Mouse (Mus musculus) lung, embryonic 14.5 days (tissue): ENCODE results near the gene Ahdc1. TPM values are rescaled to one million over a fixed set of nuclear protein-coding genes. Genes with fewer than 3 reads are reported as not detected.

Experiments used
- ATAC-seq: fragments of 200-750 bp; cut with Nextera tagmentation; 2 replicates; pipeline ENCODE4 v1.8.0; 2017; ENCODE audit warnings: mild to moderate bottlenecking, moderate TSS enrichment, moderate library complexity; ENCODE audit not compliant: insufficient read depth
- DNase-seq: peaks from one replicate; pipeline ENCODE4 v3.0.0-alpha.2; 2015
- H3K27ac ChIP-seq: fragments of 300-500 bp; sonication (generic); 2 replicates; pipeline ENCODE4 v1.5.1; 2014; ENCODE audit warnings: low read depth, mild to moderate bottlenecking, moderate library complexity
- H3K27me3 ChIP-seq: fragments of 300-500 bp; sonication (generic); 2 replicates; pipeline ENCODE4 v1.6.1; 2014; ENCODE audit warnings: low read length, control low read depth; ENCODE audit not compliant: insufficient read depth
- H3K36me3 ChIP-seq: fragments of 300-500 bp; sonication (generic); 2 replicates; pipeline ENCODE4 v1.6.1; 2014; ENCODE audit warnings: control low read depth; ENCODE audit not compliant: insufficient read depth
- H3K4me1 ChIP-seq: fragments of 300-500 bp; sonication (generic); 2 replicates; pipeline ENCODE4 v1.6.1; 2014; ENCODE audit warnings: antibody characterized with exemption, control low read depth; ENCODE audit not compliant: insufficient read depth
- H3K4me2 ChIP-seq: fragments of 300-500 bp; sonication (generic); 2 replicates; pipeline ENCODE4 v1.6.1; 2014; ENCODE audit warnings: mild to moderate bottlenecking
- H3K4me3 ChIP-seq: fragments of 300-500 bp; sonication (generic); 2 replicates; pipeline ENCODE4 v1.5.1; 2014; ENCODE audit warnings: low read depth, low read length
- H3K9ac ChIP-seq: fragments of 300-500 bp; sonication (generic); 2 replicates; pipeline ENCODE4 v1.6.1; 2014
- H3K9me3 ChIP-seq: fragments of 300-500 bp; sonication (generic); 2 replicates; pipeline ENCODE4 v1.6.1; 2016; ENCODE audit warnings: low read depth, low read length, control low read depth
- CTCF ChIP-seq: IDR thresholded peaks from 2 replicates; pipeline ENCODE4 v1.5.1; 2016; ENCODE audit warnings: antibody characterized with exemption, low read depth
- WGBS: fragments of 180-500 bp; shearing (Covaris S2); extraction: QIAGEN DNeasy Blood & Tissue Kit; methylation state at CpG from one replicate; pipeline ENCODE4 v1.1.7; 2014; 5-methylcytosine and 5-hydroxymethylcytosine counted together
- polyA plus RNA-seq: library from polyadenylated mRNA; unstranded; fragments of >200 nt; fragmentation: Nextera tagmentation; extraction: Ambion mirVana; gene quantifications from 2 replicates; pipeline ENCODE4 v1.2.1, GENCODE M21; 2014

Ahdc1 gene
- polyA plus RNA-seq, 1 experiment from 2014 or later: 10.5 TPM

DNA sequence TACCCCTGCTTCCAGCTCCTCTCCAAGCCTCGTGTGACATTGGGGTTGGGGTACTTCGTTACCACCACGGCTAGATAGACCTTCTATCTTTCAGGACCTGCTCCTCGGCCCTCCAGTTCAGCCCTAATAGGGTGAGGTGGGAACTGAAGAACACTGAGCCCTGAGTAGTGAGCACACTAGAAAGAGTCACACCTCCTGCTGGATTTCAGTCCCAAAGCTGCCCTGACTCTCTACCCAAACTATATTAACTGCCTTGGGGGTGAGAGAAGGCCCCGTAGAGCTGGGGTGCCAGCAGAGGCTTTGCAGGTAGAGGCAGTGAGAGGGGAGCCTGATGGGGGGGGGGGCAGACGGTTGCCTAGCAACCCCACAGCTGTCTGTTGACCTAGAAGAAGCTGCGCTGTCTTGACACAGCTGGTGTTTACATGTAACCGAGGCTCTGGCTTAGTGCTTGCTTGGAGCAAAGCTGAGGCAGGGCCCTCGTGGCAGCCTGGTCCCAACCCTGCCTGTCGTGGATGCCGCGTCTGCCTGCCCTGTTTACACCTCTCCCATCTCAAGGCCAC, 74.8 kb downstream of the Ahdc1 start:
- H3K9ac ChIP-seq: peak overlapping the region; percentile 50
- ATAC-seq (0 out of 2 replicates have a peak, but pooled peaks have one; percentile 21), DNase-seq (peak; percentile 82)
- no peak for TF ChIP-seq CTCF
- H3K9me3 ChIP-seq: no peaks in the 10 kb centered on the region
- peak overlapping the region; percentile 94 for H3K27ac ChIP-seq
- H3K36me3 ChIP-seq: no peaks in the 10 kb centered on the region; the same call in 1 of the 2 replicates
- peak overlapping the region; percentile 90 for H3K4me2 ChIP-seq
- H3K4me1 ChIP-seq: peaks cover 62% of the 10 kb centered on the region
- H3K4me3 ChIP-seq: peak overlapping the region; percentile 38
- WGBS: 4% methylated on average over 12 of the region's 12 CpGs
- no peaks in the 10 kb centered on the region for H3K27me3 ChIP-seq

GRCm38 (mm10) chr4:133087177-133087714, 76.2 kb downstream of the Ahdc1 start:
- DNase-seq (no peak), ATAC-seq (no peak)
- no peaks in the 10 kb centered on the region for H3K9me3 ChIP-seq
- TF ChIP-seq CTCF: no peak
- no peak overlapping the region for H3K4me3 ChIP-seq
- H3K4me2 ChIP-seq: 0 out of 2 replicates have a peak overlapping the region, but pooled peaks have one; percentile 15
- no peaks in the 10 kb centered on the region for H3K27me3 ChIP-seq
- H3K9ac ChIP-seq: peak overlapping the region; percentile 33; the same call in 1 of the 2 replicates
- no peaks in the 10 kb centered on the region for H3K36me3 ChIP-seq
- H3K27ac ChIP-seq: peak overlapping the region; percentile 94
- 82% methylated on average over 6 of the region's 6 CpGs for WGBS
- H3K4me1 ChIP-seq: peaks cover 73% of the 10 kb centered on the region

DNA sequence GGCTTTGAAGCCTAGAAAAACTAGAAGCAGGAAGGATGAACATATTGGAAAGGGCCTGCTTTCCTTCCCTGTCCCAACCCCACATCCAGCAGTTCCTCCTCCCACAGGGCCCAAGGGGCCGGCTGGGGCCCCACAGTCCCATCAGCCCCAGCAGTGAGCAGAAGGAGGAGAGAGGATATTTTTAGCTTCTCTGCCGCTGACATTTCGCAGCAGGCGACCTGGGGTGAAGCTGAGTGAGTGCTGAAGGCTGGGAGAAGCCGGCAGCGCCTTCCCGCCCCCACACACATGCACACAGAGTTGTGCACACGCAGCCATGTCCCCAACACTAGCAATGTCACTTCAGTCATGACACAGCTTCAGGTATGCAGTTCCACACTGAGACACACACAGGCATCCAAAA, 76.8 kb downstream of the Ahdc1 start:
- peak; percentile 90 for DNase-seq
- H3K4me2 ChIP-seq: 0 out of 2 replicates have a peak overlapping the region, but pooled peaks have one; percentile 10
- no peak for TF ChIP-seq CTCF
- H3K4me3 ChIP-seq: no peak overlapping the region
- peaks cover 74% of the 10 kb centered on the region for H3K4me1 ChIP-seq
- WGBS: 17% methylated on average over 8 of the region's 8 CpGs
- H3K9ac ChIP-seq: peak overlapping the region; percentile 33; the same call in 1 of the 2 replicates
- H3K9me3 ChIP-seq: no peaks in the 10 kb centered on the region
- H3K36me3 ChIP-seq: no peaks in the 10 kb centered on the region
- H3K27ac ChIP-seq: peak overlapping the region; percentile 94
- no peaks in the 10 kb centered on the region for H3K27me3 ChIP-seq
- peak; percentile 5; the same call in 1 of the 2 replicates for ATAC-seq

- ATAC-seq (no peak), DNase-seq (no peak)
- H3K27ac ChIP-seq: peak overlapping the region; percentile 95
- no peak overlapping the region for H3K4me2 ChIP-seq
- peaks cover 81% of the 10 kb centered on the region for H3K4me1 ChIP-seq
- 64% methylated on average over 9 of the region's 9 CpGs for WGBS
- H3K9ac ChIP-seq: no peak overlapping the region
- H3K4me3 ChIP-seq: no peak overlapping the region
- H3K36me3 ChIP-seq: no peaks in the 10 kb centered on the region
- no peaks in the 10 kb centered on the region for H3K27me3 ChIP-seq
- no peaks in the 10 kb centered on the region for H3K9me3 ChIP-seq
- TF ChIP-seq CTCF: no peak
Measured at GRCm38 (mm10) chr4:133089319-133089718, 78.3 kb downstream of the Ahdc1 start.

DNA sequence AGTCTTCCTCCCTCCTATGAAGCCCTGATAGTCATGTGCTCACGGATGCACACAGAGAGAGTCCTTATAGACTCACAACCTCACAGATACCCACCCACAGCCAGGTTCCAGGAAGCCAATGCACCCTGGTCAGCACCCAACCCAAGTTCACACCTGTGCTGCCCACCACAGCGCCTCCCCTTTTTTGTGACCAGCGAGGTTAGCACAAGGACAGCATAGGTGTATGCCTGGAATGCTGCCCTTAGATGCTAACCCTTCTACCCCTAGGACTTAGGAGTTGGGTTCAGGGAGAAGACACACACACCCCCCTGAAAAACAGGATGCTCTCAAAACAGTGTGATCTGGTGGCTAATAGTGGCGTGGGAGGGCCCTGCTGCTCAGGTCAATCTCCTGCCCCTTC, 78.7 kb downstream of the Ahdc1 start:
- no peaks in the 10 kb centered on the region for H3K27me3 ChIP-seq
- H3K36me3 ChIP-seq: no peaks in the 10 kb centered on the region
- H3K4me2 ChIP-seq: peak overlapping the region; percentile 31; the same call in 1 of the 2 replicates
- ATAC-seq (no peak), DNase-seq (no peak)
- no peak overlapping the region for H3K4me3 ChIP-seq
- peaks cover 81% of the 10 kb centered on the region for H3K4me1 ChIP-seq
- H3K27ac ChIP-seq: peak overlapping the region; percentile 95
- TF ChIP-seq CTCF: no peak
- no peaks in the 10 kb centered on the region for H3K9me3 ChIP-seq
- peak overlapping the region; percentile 10; the same call in 1 of the 2 replicates for H3K9ac ChIP-seq
- WGBS: 59% methylated on average over 4 of the region's 4 CpGs

DNA sequence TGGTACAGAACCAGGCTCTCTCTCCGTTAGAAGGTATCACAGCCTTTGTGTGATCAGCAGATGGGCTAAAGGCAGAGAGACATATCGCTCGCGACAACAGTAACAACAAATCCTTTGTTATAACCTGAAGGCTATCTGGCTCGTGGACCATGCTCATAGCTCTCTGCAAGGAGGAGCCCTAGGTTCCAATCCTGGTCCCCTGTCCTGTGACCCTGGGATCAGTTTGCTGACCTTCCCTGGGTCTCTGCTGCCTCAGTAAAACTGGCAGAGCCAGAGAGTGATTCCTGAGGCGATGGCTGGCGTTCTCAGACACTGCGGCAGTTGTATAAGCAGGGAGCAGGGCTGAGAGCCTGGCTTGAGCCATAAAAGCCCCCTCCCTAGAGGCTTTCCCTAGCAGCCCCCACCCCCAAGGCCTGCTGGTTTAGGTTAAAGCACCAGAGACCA, 79.2 kb downstream of the Ahdc1 start:
- TF ChIP-seq CTCF: no peak
- DNase-seq: no peak
- no peak; the same call in none of the 2 replicates for ATAC-seq
- H3K27ac ChIP-seq: peak overlapping the region; percentile 95
- H3K4me3 ChIP-seq: no peak overlapping the region; the same call in 1 of the 2 replicates
- H3K36me3 ChIP-seq: no peaks in the 10 kb centered on the region
- H3K9me3 ChIP-seq: no peaks in the 10 kb centered on the region
- H3K4me2 ChIP-seq: peak overlapping the region; percentile 31
- peaks cover 81% of the 10 kb centered on the region for H3K4me1 ChIP-seq
- no peaks in the 10 kb centered on the region for H3K27me3 ChIP-seq
- WGBS: 18% methylated on average over 8 of the region's 8 CpGs
- peak overlapping the region; percentile 10; the same call in 1 of the 2 replicates for H3K9ac ChIP-seq

DNA sequence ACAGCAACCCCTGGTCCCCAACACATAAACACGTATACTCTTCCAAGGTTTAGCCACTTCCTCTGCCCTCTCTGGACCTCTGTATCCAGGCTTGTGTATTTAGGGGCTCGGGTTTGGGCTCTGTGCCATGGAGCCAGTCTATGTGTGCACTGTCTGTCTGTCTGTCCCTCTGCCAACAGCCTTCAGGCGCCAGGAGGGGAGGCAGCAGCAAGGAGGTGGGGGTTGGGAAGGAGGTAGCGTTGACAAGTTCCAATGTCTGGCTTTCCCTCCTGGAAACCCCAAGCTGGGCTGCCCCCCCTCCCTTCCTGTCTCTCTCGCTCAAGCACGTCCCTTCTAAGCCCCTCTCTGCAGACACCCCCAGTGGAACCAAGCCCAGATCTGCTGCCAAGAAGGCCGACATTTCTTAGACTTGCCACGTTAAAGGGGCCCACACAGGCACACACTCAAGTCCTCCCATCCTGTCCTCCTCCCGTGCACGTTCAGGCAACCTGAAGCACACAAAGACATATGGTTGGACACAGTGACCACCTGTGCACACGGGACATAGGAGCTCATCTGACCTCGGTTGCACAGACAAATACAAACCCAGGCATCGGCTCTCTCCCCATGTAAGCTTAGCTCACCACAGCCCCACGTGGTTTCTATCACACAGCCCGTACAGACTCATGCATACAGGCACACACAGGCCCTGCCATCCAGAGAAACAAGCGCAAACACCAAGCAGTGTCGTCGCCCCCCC, 79.8 kb downstream of the Ahdc1 start:
- DNase-seq: peak; percentile 94
- Histone ChIP-seq H3K36me3 (no peaks in the 10 kb centered on the region), H3K27me3 (no peaks in the 10 kb centered on the region), H3K9ac (0 out of 2 replicates have a peak overlapping the region, but pooled peaks have one; percentile 21), H3K9me3 (no peaks in the 10 kb centered on the region), H3K4me1 (peaks cover 79% of the 10 kb centered on the region), H3K4me3 (no peak overlapping the region; the same call in 1 of the 2 replicates), H3K27ac (peak overlapping the region; percentile 95), H3K4me2 (peak overlapping the region; percentile 31)
- 5% methylated on average over 18 of the region's 18 CpGs for WGBS
- ATAC-seq: peak; percentile 75
- no peak for TF ChIP-seq CTCF
